Mouse (Mus musculus): ENCODE measurements around the gene Glrx5. TPM values are rescaled to one million over a fixed set of nuclear protein-coding genes. Genes with fewer than 3 reads are reported as not detected.

Glrx5 gene
- polyA plus RNA-seq, 1 experiment = 56.0 TPM

DNA sequence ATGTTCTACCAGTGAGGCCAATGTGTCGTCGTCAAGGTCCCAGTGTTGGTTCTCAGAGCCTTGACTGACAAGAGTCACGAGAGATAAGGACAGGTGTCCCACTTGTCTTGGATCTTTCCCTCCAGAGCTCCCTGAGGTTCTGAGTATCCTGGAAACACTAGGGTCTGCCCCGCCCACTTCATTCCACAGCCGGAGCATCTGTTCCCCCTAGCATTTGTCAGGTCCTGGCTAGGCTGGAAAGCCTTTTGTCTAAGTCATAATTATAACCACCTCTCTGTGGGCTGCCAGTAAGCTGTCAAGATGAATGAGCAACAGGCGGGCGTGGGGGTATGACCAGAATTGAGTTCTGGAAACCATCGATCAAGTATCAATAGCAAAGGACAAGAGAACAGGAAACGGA lies 29.3 kb upstream of the Glrx5 start:
- DNase-seq (ENCODE audit: extremely low spot score in 1 of 2, low spot score in 1 of 2) = no peak

DNA sequence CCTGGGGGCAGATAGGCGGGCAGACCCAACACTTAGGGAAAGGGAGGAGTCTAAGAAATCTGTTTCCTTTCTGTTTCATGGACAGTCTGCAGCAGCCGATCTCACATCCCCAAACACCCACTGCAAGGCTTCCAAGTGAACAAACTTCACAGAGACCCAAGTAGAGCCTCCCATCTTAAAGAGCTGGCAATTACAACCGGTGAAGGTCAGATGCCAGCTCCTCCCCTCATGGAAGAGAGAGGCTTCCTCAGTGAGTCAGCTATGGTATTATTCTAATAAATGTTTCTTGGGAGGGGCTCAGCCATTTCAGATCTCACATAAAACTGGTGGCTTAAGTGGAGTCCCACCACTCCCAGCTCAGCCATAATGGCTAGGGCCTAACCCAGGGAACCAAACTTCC lies 28.8 kb upstream of the Glrx5 start:
- no peak for DNase-seq (ENCODE audit: extremely low spot score in 1 of 2, low spot score in 1 of 2)

DNA sequence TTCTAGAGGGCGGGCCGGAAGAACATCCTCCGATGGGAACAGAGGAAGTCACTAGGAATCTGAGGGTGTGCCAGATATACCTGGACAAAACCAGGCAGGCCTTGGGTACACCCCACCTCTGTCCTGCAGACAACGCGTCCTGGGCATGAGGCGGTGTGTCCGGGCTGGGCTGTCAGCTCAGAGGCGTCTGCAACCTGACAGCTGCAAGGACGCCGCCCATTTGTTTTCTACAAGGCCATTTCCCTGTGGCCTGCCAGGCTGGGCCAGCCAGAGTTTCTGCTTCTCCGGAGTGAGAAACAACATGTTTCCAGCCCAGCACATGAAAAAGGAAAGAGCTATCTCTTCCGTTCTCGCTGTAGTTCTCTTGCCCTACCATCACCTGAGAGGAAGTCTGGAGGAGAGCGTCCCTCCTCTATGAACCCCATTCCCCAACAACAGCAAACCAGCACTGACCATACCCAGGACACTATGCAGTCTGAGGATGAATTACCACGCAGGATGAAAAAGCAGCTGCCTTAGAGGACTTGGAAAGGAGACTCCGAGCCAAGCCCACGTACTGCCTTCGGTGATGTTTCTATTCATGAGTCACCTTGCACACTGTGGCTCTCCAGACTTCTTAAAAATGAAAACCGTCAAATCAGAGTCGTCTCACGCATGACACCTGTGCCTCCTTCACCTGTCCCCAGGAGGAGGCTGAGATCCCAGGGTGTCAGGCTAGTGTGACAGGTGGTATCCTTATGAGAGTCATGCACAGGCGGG lies 27.4 kb upstream of the Glrx5 start:
- no peak for DNase-seq (ENCODE audit: extremely low spot score in 1 of 2, low spot score in 1 of 2)

DNA sequence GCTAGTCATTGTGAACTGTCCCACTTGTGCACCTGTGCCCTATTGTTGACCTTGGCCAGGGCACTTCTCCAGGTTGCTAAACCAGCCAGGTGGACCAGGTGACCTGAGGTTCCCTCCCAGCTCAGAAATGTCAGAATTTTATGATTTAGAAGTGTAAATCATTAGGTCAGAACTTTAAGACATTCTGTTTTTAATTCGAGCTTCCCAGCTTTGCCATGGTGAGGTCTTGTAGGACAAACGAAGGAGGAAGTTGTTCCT lies 26.8 kb upstream of the Glrx5 start:
- no peak for DNase-seq (ENCODE audit: extremely low spot score in 1 of 2, low spot score in 1 of 2)

DNA sequence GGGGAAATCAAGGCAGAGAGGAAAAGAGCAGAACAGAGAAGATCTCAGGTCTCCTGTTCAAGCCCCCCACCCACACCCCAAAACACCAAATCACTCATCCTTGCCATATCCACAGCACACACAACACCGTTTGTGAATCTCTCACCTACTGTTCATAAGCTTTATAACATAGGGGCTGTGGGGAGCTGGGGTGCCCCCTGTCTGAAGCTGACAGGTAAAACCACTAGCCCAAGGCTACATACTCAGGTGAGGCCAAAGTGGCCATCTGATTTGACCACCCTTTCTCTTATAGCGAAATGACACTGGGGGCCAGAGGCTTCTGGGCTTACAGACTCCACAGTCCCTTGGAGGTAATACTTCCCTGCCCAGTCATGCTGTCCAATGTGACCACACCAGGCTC lies 24.3 kb upstream of the Glrx5 start:
- no peak for DNase-seq (ENCODE audit: extremely low spot score in 1 of 2, low spot score in 1 of 2)

DNA sequence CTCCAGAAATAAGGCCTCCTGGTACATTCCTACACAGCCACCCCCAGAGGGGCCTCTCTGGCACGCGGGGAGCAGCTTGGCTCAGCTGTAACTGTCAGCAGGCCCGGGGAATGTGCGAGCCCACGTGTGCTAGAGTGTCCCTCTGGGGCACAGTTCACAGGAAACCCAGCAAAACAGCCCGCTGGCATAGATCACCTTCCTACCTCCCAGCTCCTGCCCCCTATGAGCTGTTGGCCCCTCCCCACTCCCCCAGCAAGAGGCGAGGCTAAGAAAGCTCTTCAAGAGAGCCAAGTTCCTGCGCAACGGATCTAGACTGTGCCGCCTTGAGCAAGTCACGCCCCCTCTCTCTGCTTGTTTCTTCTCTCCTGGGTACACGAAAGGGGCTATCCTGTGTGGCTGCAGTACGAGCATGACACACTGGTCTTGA lies 23.7 kb upstream of the Glrx5 start:
- DNase-seq (ENCODE audit: extremely low spot score in 1 of 2, low spot score in 1 of 2) = no peak

DNA sequence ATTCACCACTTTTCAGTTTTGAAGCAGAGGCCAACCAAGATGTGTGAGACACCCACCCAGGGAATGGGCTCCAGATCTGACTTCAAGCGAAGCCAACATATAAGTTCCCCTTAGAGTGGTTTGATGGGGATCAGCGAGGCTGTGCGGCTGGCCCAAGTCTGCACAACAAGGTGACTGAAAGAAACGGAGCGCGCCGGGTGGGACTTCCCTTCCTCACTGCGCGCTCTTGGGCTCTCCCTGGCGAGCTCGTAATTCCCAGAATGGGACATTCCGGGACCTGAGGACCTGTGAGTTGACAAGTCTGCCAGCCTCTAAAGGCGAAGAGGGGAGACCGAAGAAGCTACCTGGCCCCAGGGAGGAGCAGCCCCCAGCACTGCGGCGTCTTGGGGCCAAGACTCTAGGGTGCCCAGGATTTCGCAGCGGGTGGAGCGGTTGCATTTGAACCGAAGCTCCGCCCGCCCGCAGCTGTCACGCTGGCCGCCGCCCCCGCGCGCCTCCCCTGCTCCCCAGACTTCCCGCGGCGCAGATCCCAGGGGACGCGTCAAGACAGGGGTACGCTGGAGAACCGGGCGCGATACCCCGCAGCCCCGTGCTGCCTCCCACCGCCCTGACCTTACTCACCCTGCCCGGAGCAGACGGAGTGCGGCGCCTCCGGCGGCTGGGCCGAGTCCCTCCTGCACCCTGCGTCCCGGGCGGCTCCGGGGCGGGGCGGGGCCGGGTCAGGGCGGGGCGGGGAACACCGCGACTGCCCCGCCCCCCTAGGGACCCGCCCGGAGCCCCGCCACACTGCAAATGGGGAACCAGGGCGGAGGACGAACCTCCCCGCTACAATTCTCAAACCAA lies 22.9 kb upstream of the Glrx5 start, which contains the start of gene Syne3:
Syne3 (minus strand) TSS at position 440 of the 843 bp plus-strand sequence.
- peak in 1 of 2 experiments; percentile 74 for DNase-seq (ENCODE audit: extremely low spot score in 1 of 2, low spot score in 1 of 2)

DNA sequence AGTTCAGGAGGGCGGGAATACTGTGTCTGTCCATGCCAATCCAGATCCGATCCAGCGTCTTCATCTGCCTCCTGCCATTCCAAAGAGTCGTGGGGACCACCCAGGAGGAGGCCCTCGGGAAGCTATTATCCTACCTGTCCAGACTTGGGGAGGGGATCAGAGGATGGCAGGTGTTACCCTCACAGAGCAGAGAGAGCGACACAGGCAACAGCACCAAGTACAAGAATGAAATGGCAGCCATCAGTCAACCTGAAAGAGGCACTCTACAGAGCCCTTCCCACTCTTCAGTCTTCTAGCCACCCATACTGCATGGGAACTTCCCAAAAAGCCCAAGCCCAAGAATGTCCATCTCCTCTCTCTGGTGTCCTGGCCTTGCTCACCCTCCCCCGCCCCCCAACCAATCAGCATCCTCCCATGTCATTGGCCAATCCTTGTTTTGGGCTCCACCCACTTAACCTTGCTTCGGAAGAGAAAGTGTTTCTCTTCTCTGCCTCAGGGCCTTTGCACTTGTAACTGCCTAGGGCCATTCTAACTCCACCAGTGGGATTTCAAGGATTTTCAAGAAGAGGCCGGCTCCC lies 22.2 kb upstream of the Glrx5 start:
- DNase-seq (ENCODE audit: extremely low spot score in 1 of 2, low spot score in 1 of 2) = no peak

DNA sequence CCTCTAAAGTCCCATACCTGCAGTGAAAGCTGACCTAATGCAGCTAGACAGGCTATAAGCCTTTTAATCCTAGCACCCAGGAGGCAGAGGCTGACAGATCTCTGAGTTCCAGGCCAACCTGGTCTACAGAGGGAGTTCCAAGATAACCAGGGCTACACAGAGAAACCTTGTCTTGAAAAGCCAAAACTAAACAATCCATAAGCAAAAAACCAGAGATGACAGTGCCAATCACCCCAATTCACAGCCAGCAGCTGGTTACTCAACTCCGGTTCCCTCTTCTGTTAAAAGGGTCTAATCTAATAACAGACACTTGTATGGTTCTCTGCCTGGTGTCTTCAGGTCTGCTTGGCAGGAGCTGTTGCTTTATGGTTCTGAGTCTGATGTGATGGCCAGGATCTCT lies 20.9 kb upstream of the Glrx5 start:
- DNase-seq (ENCODE audit: extremely low spot score in 1 of 2, low spot score in 1 of 2) = no peak

DNA sequence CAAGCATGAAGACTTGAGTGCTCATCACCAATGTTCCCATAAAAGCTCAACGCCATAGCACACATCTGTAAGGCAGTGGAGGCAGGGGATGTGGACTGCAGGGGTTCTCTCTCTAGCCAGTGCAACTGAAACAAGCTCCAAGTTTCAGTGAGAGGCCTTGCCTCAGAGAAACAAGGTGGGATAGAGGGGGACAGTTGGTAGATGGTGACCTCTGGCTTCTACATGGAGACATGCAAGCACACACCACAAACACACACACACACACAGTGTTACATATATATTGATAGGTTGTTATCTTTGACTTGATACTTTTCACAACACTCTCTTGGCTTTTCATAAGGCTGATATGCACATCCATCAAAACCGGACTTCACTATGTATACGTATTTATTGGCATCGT lies 20.2 kb upstream of the Glrx5 start:
- no peak for DNase-seq (ENCODE audit: extremely low spot score in 1 of 2, low spot score in 1 of 2)

DNA sequence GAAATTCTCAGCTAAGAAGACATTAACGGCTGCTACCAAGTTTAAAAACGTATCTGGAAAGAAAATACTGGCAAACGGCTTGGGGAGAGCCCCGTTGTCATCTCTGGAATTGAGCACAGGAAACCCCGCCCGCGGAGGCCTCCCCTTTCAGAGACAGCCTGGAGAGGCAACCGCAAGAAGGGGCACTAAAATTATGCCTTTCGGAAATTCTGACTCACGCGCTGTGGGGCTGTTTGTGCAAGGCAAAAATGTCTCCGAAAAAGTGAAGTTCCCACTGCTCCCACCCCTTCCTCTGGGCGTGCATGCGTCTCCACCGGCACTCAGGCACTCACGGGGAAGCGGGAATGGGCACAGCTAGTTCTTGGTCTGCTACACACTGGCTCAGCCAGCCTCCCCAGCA lies 19.4 kb upstream of the Glrx5 start:
- DNase-seq (ENCODE audit: extremely low spot score in 1 of 2, low spot score in 1 of 2) = peak; percentile 41 to 81

DNA sequence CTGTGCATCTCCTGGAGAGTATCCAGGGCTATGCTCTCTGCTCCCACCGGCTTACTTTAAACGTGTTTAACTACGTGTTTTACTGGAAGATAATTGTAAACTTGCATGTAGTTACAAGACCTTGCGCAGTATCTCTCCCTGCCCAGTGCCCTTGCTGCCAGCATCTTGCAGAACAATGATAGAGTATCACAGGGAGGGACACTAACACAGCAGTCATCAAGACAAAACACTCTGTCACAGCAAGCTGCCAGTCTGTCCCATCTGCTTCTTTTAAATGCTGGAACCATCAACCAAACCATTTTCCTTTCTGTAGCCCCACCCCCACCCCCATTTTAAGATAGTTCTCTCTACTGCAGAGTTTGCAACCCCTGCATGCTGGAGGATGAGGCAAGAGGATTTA lies 16.3 kb upstream of the Glrx5 start:
- no peak for DNase-seq (ENCODE audit: extremely low spot score in 1 of 2, low spot score in 1 of 2)

DNA sequence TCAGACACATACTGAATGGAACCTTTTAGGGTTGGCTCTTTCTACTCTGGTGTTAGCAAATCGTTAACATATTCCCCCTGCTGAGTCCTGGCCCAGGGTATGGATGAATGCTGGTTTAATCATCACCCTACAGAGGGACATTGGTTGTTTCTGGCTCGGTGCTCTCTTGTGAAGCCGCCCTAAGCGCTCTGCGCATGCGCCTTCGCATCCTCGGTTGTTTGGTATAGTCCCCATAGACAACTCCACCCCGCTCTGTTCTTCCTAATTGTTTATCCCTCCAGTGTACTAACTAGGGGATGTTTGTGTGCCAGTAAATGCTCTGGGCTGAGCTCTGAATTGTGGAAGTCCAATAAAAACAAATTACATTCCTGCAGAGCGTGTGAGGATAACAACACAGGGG lies 15.8 kb upstream of the Glrx5 start:
- no peak for DNase-seq (ENCODE audit: extremely low spot score in 1 of 2, low spot score in 1 of 2)

DNA sequence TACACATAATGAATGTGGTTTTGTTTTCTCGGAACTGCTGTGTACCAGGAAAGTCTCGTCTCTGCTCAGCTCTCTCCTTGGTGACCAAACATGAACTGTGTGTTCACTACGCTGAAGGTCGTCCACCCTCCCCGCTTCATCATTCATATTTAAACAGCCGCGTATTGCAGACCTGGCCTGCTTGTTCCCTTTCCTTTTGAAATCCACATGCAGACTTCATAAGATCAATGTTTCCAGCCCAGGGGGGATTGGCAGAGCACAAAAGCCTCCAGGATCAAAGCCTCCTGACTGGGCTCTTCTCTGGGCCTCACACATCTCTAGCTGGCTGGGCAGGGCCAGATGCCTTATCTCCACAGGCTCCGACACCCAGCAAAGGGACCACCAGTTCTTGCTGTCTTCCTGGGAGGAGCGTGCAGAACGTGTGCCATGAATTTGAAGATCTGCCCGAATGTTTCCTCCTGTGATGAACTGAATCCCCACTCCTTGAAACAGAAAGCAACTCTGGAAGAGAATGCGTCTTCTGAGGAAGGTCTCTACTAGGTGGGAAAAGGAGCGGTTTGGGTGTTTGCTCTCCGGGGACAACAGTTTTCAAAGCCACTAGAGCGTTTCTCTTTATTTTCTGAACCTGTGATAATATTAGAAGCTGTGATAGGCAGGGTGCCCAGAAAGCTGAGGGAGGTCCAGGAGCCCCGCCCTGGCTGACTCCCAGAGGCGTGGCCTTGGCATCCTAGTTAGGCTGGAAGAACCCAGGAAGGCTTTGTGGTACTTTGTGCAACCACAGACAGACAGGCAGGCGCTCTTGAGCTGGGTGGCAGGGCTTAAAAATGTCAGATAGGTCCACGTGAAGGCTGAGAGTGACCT lies 12.9 kb upstream of the Glrx5 start:
- no peak for DNase-seq (ENCODE audit: extremely low spot score in 1 of 2, low spot score in 1 of 2)

DNA sequence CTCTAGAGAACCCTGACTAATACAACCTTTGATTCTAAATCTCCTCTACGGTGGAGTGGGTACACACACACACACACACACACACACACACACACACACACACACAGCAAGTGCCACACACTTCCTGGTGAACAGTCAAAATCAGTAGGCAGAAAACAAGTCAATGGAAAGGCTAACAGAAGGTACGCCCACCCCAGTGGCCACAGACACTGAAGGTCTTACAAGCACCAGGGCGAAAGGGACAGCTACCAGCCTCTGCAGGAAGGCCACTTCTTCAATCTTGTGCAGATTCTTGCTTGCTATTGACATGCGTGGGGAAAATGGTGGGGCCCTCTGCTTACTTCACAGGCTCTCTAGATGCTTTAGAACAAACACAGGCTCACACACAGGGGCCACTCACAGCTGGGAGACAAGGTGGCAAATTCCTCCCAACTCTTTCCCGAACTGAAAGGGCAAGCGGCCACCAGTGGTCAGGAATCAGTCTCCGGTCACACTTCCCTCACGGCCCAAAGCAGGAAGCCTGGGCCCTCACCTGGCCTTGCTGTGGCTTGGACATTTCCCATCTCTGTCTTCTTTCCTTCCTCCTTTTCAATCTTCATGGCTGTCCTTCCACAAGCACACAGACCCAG lies 10.9 kb upstream of the Glrx5 start:
- no peak for DNase-seq (ENCODE audit: extremely low spot score in 1 of 2, low spot score in 1 of 2)

DNA sequence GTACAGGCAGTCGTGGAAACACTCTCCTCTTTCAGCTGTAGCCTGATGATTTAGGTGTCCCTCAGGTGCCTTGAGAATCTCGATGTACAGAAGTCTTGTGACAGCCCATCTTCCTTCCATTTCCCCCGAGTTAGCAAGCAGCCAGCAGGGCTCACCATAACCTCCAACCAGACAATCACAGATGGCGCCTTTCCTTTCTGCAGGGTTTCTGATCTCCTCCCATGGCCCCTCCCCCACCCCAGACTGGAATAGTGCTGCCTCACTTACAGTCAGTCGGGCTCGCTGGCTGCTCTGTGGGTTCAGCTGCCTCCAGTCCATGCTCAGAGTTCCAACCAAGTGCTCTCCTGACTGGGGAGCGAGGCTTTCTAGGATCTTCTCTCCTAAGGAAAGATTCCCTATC lies 10.3 kb upstream of the Glrx5 start:
- DNase-seq (ENCODE audit: extremely low spot score in 1 of 2, low spot score in 1 of 2) = no peak

DNA sequence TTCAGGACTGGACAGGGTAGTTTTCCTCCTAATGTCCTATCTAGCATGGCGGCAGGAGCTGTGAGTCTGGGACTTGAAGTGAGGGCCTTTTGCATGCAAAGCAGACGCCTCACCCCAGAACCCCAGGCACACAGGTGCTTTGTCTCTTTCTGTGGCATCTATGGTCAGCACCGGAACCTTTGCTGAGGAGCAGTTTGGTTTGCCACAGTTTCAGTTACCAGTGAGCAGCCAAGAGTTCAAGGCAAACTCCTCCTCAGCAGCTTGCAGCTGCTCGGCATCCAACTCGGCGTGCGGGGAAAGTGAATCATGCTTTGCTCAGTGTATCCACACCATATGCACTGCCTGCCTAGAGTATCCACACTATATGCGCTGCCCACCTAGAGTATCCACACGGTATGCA lies 9.7 kb upstream of the Glrx5 start:
- DNase-seq (ENCODE audit: extremely low spot score in 1 of 2, low spot score in 1 of 2) = no peak

DNA sequence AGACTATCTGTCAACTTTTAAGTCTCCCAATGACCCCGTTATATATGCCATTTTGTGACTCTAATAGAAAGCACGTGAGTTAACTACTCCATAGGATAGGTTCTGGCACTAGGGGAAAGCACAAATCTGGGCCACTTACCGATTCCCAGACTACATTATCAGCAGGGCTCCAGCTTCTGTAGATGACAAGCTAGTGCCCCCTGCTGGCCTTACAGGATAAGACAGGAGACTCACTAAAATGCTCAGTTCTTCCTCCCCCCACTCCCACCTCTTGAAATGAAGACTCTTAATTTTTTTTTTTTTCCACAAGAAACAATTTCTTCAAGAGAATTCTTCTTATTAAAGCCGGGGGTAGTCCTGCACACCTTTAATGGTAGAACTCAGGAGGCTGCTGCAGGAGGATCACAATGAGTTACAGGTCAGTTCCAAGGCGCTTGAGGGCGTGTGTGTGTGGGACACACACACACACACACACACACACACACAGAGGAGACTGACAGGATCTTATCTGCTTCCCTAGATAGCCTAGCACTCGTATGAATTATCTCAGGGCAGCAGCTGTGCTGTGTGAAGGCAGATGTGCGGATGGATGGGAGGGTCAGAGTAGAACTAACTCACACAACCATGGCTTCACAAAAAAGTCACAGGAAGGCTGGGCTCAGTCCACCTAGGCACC lies 7.1 kb upstream of the Glrx5 start:
- DNase-seq (ENCODE audit: extremely low spot score in 1 of 2, low spot score in 1 of 2) = peak; percentile 39 to 89

DNA sequence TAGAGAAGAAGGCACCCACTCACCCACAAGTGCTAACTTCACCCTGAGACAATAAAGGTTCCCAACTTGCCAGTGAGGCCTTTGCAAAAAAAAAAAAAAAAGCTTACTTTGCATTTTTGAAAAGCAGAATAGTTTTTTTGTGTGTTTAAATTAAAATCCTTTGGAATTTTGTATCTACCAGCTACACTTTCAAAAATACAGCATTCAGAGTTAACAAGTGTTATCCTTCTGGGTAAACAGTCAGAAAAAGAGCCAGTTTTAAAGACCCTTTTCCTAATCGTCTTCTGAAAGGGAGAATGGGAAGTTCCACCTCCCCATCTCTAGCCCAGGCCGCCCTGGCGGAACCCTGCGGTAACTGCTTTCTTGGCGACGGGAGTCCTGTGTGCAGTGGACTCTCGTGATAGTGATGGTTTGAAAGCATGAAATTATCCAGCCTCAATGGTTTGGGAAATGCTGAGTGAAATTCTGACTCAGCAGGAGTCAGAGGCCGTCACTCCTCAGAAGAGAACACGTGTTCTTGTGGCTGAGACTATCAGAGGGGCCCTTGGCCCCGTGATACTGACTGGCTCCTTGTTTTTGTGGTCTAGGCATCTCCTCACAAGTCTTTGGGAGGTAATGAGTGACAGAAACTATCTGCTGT lies 6.4 kb upstream of the Glrx5 start:
- DNase-seq (ENCODE audit: extremely low spot score in 1 of 2, low spot score in 1 of 2) = no peak
